In genomic region chr1:86257228-86257627, GRCm38 (mm10) we compare ENCODE assay signal across 16 mouse cellular contexts.
"Had no signal": no experiment of that assay in that cellular context is flagged by ENCODE, and none has a peak within 500 bp of the region (broad histone marks: within the 10 kb centered on the region; RNA-seq: fewer than 3 reads in every experiment).

No protein-coding gene starts in this region.

- H3K36me3 ChIP-seq: stomach, embryonic 15.5 days had no signal

- H3K27me3 ChIP-seq: neural tube, embryonic 12.5 days; neural tube, embryonic 13.5 days; neural tube, embryonic 15.5 days; stomach, embryonic 15.5 days had no signal

- H3K4me3 ChIP-seq: neural tube, embryonic 12.5 days; neural tube, embryonic 13.5 days; neural tube, embryonic 15.5 days; stomach, embryonic 15.5 days had no signal

- DNase-seq: retina, postnatal 1 day; right cerebral cortex, adult 18-20 months; right cerebral cortex, postnatal 14 days; right cerebral cortex, postnatal 25 days; right cerebral cortex, postnatal 4 days; spleen, adult 18-20 months; thymus, adult 18-20 months; thymus, adult 2 months; thymus, postnatal 14 days; thymus, postnatal 25 days; thymus, postnatal 36 days; thymus, postnatal 4 days had no signal

- H3K4me2 ChIP-seq: neural tube, embryonic 12.5 days; neural tube, embryonic 13.5 days; neural tube, embryonic 15.5 days; stomach, embryonic 15.5 days had no signal
